Mouse (Mus musculus) brain, embryonic 14.5 days (tissue): ENCODE data around the gene Manba.

ENCODE experiments used
- CTCF ChIP-seq: fragments of 200-500 bp; IDR thresholded peaks from 2 replicates; pipeline ENCODE4 v1.5.1; 2012; ENCODE audit warnings: inconsistent platforms, mild to moderate bottlenecking, moderate library complexity, borderline replicate concordance; ENCODE audit not compliant: insufficient read depth, insufficient read length; ENCODE audit errors: extremely low read depth
- POLR2A ChIP-seq: fragments of 200-500 bp; IDR thresholded peaks from 2 replicates; pipeline ENCODE4 v1.6.1; 2012; ENCODE audit warnings: mild to moderate bottlenecking, inconsistent platforms, borderline replicate concordance; ENCODE audit not compliant: poor library complexity, insufficient read depth, insufficient read length, severe bottlenecking; ENCODE audit errors: extremely low read depth

GRCm38 (mm10) chr3:135468402-135468801 is 17.0 kb upstream of the Manba start:
- TF ChIP-seq CTCF (no peak), POLR2A (no peak)
